Comparison of ENCODE assay signal across 8 mouse cellular contexts in genomic region chr7:135597604-135598289, GRCm38 (mm10).
DNase-seq lines count a peak whose midpoint lies in the region; ATAC-seq and TF ChIP-seq lines count a peak whose summit lies in the region.

No protein-coding gene starts in this region.

- no peak for TF ChIP-seq CTCF in layer of hippocampus, adult 2 months (conservative IDR thresholded peaks at IDR 0.05)

- H3K27ac ChIP-seq in layer of hippocampus, adult 2 months = peak overlapping the region; percentile 70; the same call in 1 of the 2 replicates

- no peak overlapping the region for H3K4me3 ChIP-seq in layer of hippocampus, adult 2 months

- DNase-seq in layer of hippocampus, adult 2 months (ENCODE audit: low spot score in 2 of 2) = no peak
- DNase-seq in layer of hippocampus, postnatal 14 days (ENCODE audit: low spot score in 2 of 2) = no peak
- peak; percentile 70 for DNase-seq in heart, adult 8-10 months (ENCODE audit: low spot score)
- peak; percentile 39 to 43 for DNase-seq in kidney, postnatal 36 days
- DNase-seq in adrenal gland, postnatal 4 days (ENCODE audit: low spot score in 2 of 2) = no peak
- DNase-seq in embryo, embryonic 10.5 days (ENCODE audit: low spot score) = no peak
- DNase-seq in cerebellum, adult 18-20 months = no peak

- ATAC-seq in monocyte, adult 5-6 weeks (replicated peaks; ENCODE audit: insufficient number of reproducible peaks, low FRiP score, low TSS enrichment, poor library complexity, severe bottlenecking) = peak; percentile 14

Comparison
In these comparisons a context has a peak if more than half of its experiments do, and no peak if none do; other contexts are left out.
1. DNase-seq: peak in heart, adult 8-10 months (single experiment) and kidney, postnatal 36 days (2 of 2); none in layer of hippocampus, adult 2 months (0 of 2), layer of hippocampus, postnatal 14 days (0 of 2), adrenal gland, postnatal 4 days (0 of 2), embryo, embryonic 10.5 days (single experiment) and cerebellum, adult 18-20 months (0 of 2).